Mouse (Mus musculus) midbrain, embryonic 15.5 days (tissue): ENCODE measurements around the gene Slfn5. TPM values are rescaled to one million over a fixed set of nuclear protein-coding genes. Genes with fewer than 3 reads are reported as not detected.

ENCODE experiments used
- ATAC-seq: fragments of 200-750 bp; cut with Nextera tagmentation; replicated peaks from 2 replicates; pipeline ENCODE4 v1.8.0; 2017; ENCODE audit warnings: moderate TSS enrichment
- H3K27ac ChIP-seq: fragments of 300-500 bp; sonication (generic); 2 replicates; pipeline ENCODE4 v1.5.1; 2015; ENCODE audit warnings: mild to moderate bottlenecking, inconsistent platforms
- H3K27me3 ChIP-seq: fragments of 300-500 bp; sonication (generic); replicated peaks from 2 replicates; pipeline ENCODE4 v1.6.1; 2015; ENCODE audit warnings: inconsistent platforms
- H3K36me3 ChIP-seq: fragments of 300-500 bp; sonication (generic); replicated peaks from 2 replicates; pipeline ENCODE4 v1.6.1; 2015; ENCODE audit warnings: inconsistent platforms
- H3K4me1 ChIP-seq: fragments of 300-500 bp; sonication (generic); 2 replicates; pipeline ENCODE4 v1.6.1; 2015; ENCODE audit warnings: inconsistent platforms
- H3K4me2 ChIP-seq: fragments of 300-500 bp; sonication (generic); 2 replicates; pipeline ENCODE4 v1.6.1; 2015; ENCODE audit warnings: inconsistent platforms, mild to moderate bottlenecking, moderate library complexity
- H3K4me3 ChIP-seq: fragments of 300-500 bp; sonication (generic); 2 replicates; pipeline ENCODE4 v1.5.1; 2015; ENCODE audit warnings: mild to moderate bottlenecking, inconsistent platforms
- H3K9ac ChIP-seq: fragments of 300-500 bp; sonication (generic); 2 replicates; pipeline ENCODE4 v1.6.1; 2015; ENCODE audit warnings: mild to moderate bottlenecking, inconsistent platforms
- H3K9me3 ChIP-seq: fragments of 300-500 bp; sonication (generic); 2 replicates; pipeline ENCODE4 v1.6.1; 2016; ENCODE audit warnings: inconsistent platforms
- WGBS: fragments of 180-500 bp; shearing (Covaris S2); methylation state at CpG from one replicate; pipeline ENCODE4 v1.1.7; 2015; ENCODE audit warnings: mixed read lengths; 5-methylcytosine and 5-hydroxymethylcytosine counted together
- polyA plus RNA-seq: library from polyadenylated mRNA; unstranded; fragments of >200 nt; fragmentation: Nextera tagmentation; extraction: Ambion mirVana; gene quantifications from 2 replicates; pipeline ENCODE4 v1.2.1, GENCODE M21; 2015

The Slfn5 gene
- 1.4 and 1.8 TPM in 2 replicates for polyA plus RNA-seq

GRCm38 (mm10) chr11:82950736-82951481 lies at the start of gene Slfn5:
Gene Slfn5 (plus strand): TSS chr11:82951349.
- Histone ChIP-seq H3K9ac (no peak within 1 kb of the TSS), H3K4me3 (no peak within 1 kb of the TSS), H3K27ac (no peak within 1 kb of the TSS), H3K36me3 (no peaks in the 10 kb centered on the region), H3K27me3 (peaks cover 40% of the 10 kb centered on the region), H3K9me3 (no peaks in the 10 kb centered on the region), H3K4me1 (0 out of 2 replicates have a peak, but pooled peaks cover 4% of the 10 kb centered on the region), H3K4me2 (peak within 1 kb of the TSS; percentile 18; the same call in 1 of the 2 replicates)
- no peak for ATAC-seq
- 8% methylated on average over 10 of the region's 10 CpGs for WGBS

- no peak for ATAC-seq
Observed at GRCm38 (mm10) chr11:82901606-82902310, 49.4 kb upstream of the Slfn5 start.

GRCm38 (mm10) chr11:82904952-82905351 lies 46.2 kb upstream of the Slfn5 start:
- Histone ChIP-seq H3K4me1 (peaks cover 10% of the 10 kb centered on the region), H3K4me3 (no peak overlapping the region), H3K9ac (no peak overlapping the region), H3K27ac (no peak overlapping the region), H3K36me3 (peaks cover 35% of the 10 kb centered on the region), H3K9me3 (no peaks in the 10 kb centered on the region), H3K27me3 (peaks cover 4% of the 10 kb centered on the region; the same call in 1 of the 2 replicates), H3K4me2 (no peak overlapping the region)
- WGBS: 63% methylated on average over 8 of the region's 8 CpGs
- ATAC-seq: no peak

More at GRCm38 (mm10) chr11:82901606-82902310, 49.4 kb upstream of the Slfn5 start:
- H3K27me3 ChIP-seq: no peaks in the 10 kb centered on the region
- no peaks in the 10 kb centered on the region for H3K9me3 ChIP-seq
- H3K36me3 ChIP-seq: peaks cover 44% of the 10 kb centered on the region
- no peaks in the 10 kb centered on the region for H3K4me1 ChIP-seq
- H3K9ac ChIP-seq: no peak overlapping the region
- no peak overlapping the region for H3K27ac ChIP-seq
- 92% methylated on average over 20 of the region's 20 CpGs for WGBS
- H3K4me3 ChIP-seq: no peak overlapping the region
- H3K4me2 ChIP-seq: no peak overlapping the region

- ATAC-seq: no peak
- Histone ChIP-seq H3K4me1 (peaks cover 10% of the 10 kb centered on the region), H3K36me3 (peaks cover 29% of the 10 kb centered on the region), H3K9me3 (no peaks in the 10 kb centered on the region), H3K27ac (no peak overlapping the region), H3K4me3 (no peak overlapping the region), H3K4me2 (no peak overlapping the region), H3K9ac (no peak overlapping the region), H3K27me3 (peaks cover 8% of the 10 kb centered on the region; the same call in 1 of the 2 replicates)
- WGBS: 88% methylated on average over 5 of the region's 5 CpGs
Observed at GRCm38 (mm10) chr11:82905816-82906215, 45.3 kb upstream of the Slfn5 start.

- no peaks in the 10 kb centered on the region for H3K9me3 ChIP-seq
- peak within 1 kb of the TSS; percentile 25 for H3K27ac ChIP-seq
- H3K27me3 ChIP-seq: peaks cover 11% of the 10 kb centered on the region; the same call in 1 of the 2 replicates
- peak within 1 kb of the TSS; percentile 64 for H3K4me3 ChIP-seq
- peaks cover 14% of the 10 kb centered on the region for H3K36me3 ChIP-seq
- peak within 1 kb of the TSS; percentile 61 for H3K9ac ChIP-seq
- WGBS: 1% methylated on average over 72 of the region's 73 CpGs
- ATAC-seq: peak; percentile 90
- H3K4me1 ChIP-seq: peaks cover 10% of the 10 kb centered on the region
- peak within 1 kb of the TSS; percentile 71 for H3K4me2 ChIP-seq
Observed at GRCm38 (mm10) chr11:82907651-82908607, 43.2 kb upstream of the Slfn5 start, which contains the start of gene Nle1. Gene Nle1 (minus strand): TSS chr11:82908411.

GRCm38 (mm10) chr11:82908608-82908989 lies 42.5 kb upstream of the Slfn5 start:
- H3K9ac ChIP-seq: no peak overlapping the region
- WGBS: 54% methylated on average over 10 of the region's 10 CpGs

GRCm38 (mm10) chr11:82910250-82910649 lies 40.9 kb upstream of the Slfn5 start, which contains the start of gene Unc45b:
Gene Unc45b (plus strand): TSS chr11:82910550.
- Histone ChIP-seq H3K36me3 (no peaks in the 10 kb centered on the region), H3K4me3 (no peak within 1 kb of the TSS), H3K27ac (no peak within 1 kb of the TSS), H3K9me3 (no peaks in the 10 kb centered on the region), H3K9ac (no peak within 1 kb of the TSS), H3K4me2 (no peak within 1 kb of the TSS), H3K4me1 (peaks cover 10% of the 10 kb centered on the region), H3K27me3 (peaks cover 16% of the 10 kb centered on the region; the same call in 1 of the 2 replicates)
- WGBS: 91% methylated on average over 4 of the region's 4 CpGs
- ATAC-seq: no peak

More at GRCm38 (mm10) chr11:82908608-82908989, 42.5 kb upstream of the Slfn5 start:
- Histone ChIP-seq H3K27me3 (peaks cover 16% of the 10 kb centered on the region; the same call in 1 of the 2 replicates), H3K4me3 (peak overlapping the region; percentile 64), H3K4me2 (peak overlapping the region; percentile 71), H3K9me3 (no peaks in the 10 kb centered on the region), H3K4me1 (peaks cover 10% of the 10 kb centered on the region), H3K36me3 (peaks cover 7% of the 10 kb centered on the region), H3K27ac (no peak overlapping the region)
- no peak; the same call in 1 of the 2 replicates for ATAC-seq

- no peaks in the 10 kb centered on the region for H3K36me3 ChIP-seq
- 84% methylated on average over 11 of the region's 11 CpGs for WGBS
- no peak overlapping the region for H3K4me3 ChIP-seq
- peaks cover 10% of the 10 kb centered on the region for H3K4me1 ChIP-seq
- H3K4me2 ChIP-seq: no peak overlapping the region
- no peaks in the 10 kb centered on the region for H3K9me3 ChIP-seq
- no peak overlapping the region for H3K9ac ChIP-seq
- ATAC-seq: no peak
- no peak overlapping the region for H3K27ac ChIP-seq
- peaks cover 16% of the 10 kb centered on the region; the same call in 1 of the 2 replicates for H3K27me3 ChIP-seq
Observed at GRCm38 (mm10) chr11:82910679-82911389, 40.3 kb upstream of the Slfn5 start.

GRCm38 (mm10) chr11:82914711-82915352 lies 36.3 kb upstream of the Slfn5 start:
- H3K36me3 ChIP-seq: no peaks in the 10 kb centered on the region
- H3K9me3 ChIP-seq: no peaks in the 10 kb centered on the region
- H3K9ac ChIP-seq: 0 out of 2 replicates have a peak overlapping the region, but pooled peaks have one; percentile 10
- no peaks in the 10 kb centered on the region for H3K4me1 ChIP-seq
- H3K4me3 ChIP-seq: no peak overlapping the region
- WGBS: 7% methylated on average over 16 of the region's 16 CpGs
- no peak overlapping the region for H3K27ac ChIP-seq
- peaks cover 13% of the 10 kb centered on the region; the same call in 1 of the 2 replicates for H3K27me3 ChIP-seq
- H3K4me2 ChIP-seq: peak overlapping the region; percentile 44
- 0 out of 2 replicates have a peak, but pooled peaks have one; percentile 37 for ATAC-seq

- Histone ChIP-seq H3K4me2 (no peak overlapping the region), H3K27me3 (no peaks in the 10 kb centered on the region; the same call in 1 of the 2 replicates), H3K4me1 (no peaks in the 10 kb centered on the region), H3K27ac (no peak overlapping the region), H3K9me3 (no peaks in the 10 kb centered on the region), H3K9ac (no peak overlapping the region), H3K4me3 (no peak overlapping the region), H3K36me3 (no peaks in the 10 kb centered on the region)
- ATAC-seq: no peak
- WGBS: 67% methylated on average over 10 of the region's 10 CpGs
Observed at GRCm38 (mm10) chr11:82920768-82921167, 30.4 kb upstream of the Slfn5 start.
